In genomic region chr9:14997271-14998055, GRCm38 (mm10) we compare ENCODE assay signal across 18 mouse cellular contexts. TPM values are rescaled to one million over a fixed set of nuclear protein-coding genes. Genes with fewer than 3 reads are reported as not detected.
DNase-seq lines count a peak whose midpoint lies in the region.
"Had no signal": no experiment of that assay in that cellular context is flagged by ENCODE, and none has a peak within 500 bp of the region (broad histone marks: within the 10 kb centered on the region; RNA-seq: fewer than 3 reads in every experiment).

No protein-coding gene starts in this region.

- peak; percentile 78 for DNase-seq in heart, adult 11 months
- DNase-seq in heart, embryonic 10.5 days (ENCODE audit: low spot score) = no peak
- DNase-seq in left cerebral cortex, adult 18-20 months (ENCODE audit: low spot score in 2 of 2) = peak; percentile 45 to 58
- DNase-seq in left cerebral cortex, postnatal 4 days = no peak
- peak; percentile 61 for DNase-seq in right cerebral cortex, postnatal 25 days
- no peak for DNase-seq in right cerebral cortex, postnatal 14 days
- DNase-seq in urinary bladder, postnatal 36 days (ENCODE audit: low spot score in 2 of 2) = no peak
- DNase-seq: adrenal gland, postnatal 25 days; cerebellum, adult 8-10 months; heart, postnatal 4 days; spleen, adult 18-20 months; thymus, adult 18-20 months had no signal

- H3K4me1 ChIP-seq in heart, embryonic 10.5 days = no peaks in the 10 kb centered on the region
- H3K4me1 ChIP-seq: intestine, embryonic 15.5 days; kidney, embryonic 15.5 days; limb, embryonic 13.5 days; liver, embryonic 15.5 days; neural tube, embryonic 12.5 days had no signal

- H3K27me3 ChIP-seq in heart, embryonic 10.5 days (ENCODE audit: insufficient read depth, poor library complexity, severe bottlenecking) = no peaks in the 10 kb centered on the region
- H3K27me3 ChIP-seq: embryonic facial prominence, embryonic 13.5 days; intestine, embryonic 15.5 days; kidney, embryonic 15.5 days; limb, embryonic 13.5 days; liver, embryonic 15.5 days; neural tube, embryonic 12.5 days had no signal

- no peaks in the 10 kb centered on the region for H3K36me3 ChIP-seq in heart, embryonic 10.5 days
- H3K36me3 ChIP-seq: intestine, embryonic 15.5 days; kidney, embryonic 15.5 days; liver, embryonic 15.5 days had no signal

- 73% methylated on average over 11 of the region's 11 CpGs for WGBS in heart, embryonic 10.5 days

- no peak overlapping the region for H3K4me3 ChIP-seq in heart, embryonic 10.5 days
- H3K4me3 ChIP-seq: embryonic facial prominence, embryonic 13.5 days; intestine, embryonic 15.5 days; kidney, embryonic 15.5 days; limb, embryonic 13.5 days; liver, embryonic 15.5 days; neural tube, embryonic 12.5 days had no signal

- no peaks in the 10 kb centered on the region for H3K9me3 ChIP-seq in heart, embryonic 10.5 days
- H3K9me3 ChIP-seq: embryonic facial prominence, embryonic 13.5 days; intestine, embryonic 15.5 days; kidney, embryonic 15.5 days; limb, embryonic 13.5 days; liver, embryonic 15.5 days; neural tube, embryonic 12.5 days had no signal

- no peak overlapping the region for H3K27ac ChIP-seq in heart, embryonic 10.5 days
- H3K27ac ChIP-seq: embryonic facial prominence, embryonic 13.5 days; intestine, embryonic 15.5 days; kidney, embryonic 15.5 days; limb, embryonic 13.5 days; liver, embryonic 15.5 days; neural tube, embryonic 12.5 days had no signal

- intact Hi-C loops in left cerebral cortex, postnatal 4 days (cut with DNase I) = no loop called here

RNA-seq across cellular contexts. Expression of gene Panx1, which starts 47.8 kb away (rescaled TPM):
- 26.9 and 43.7 TPM in 2 replicates for polyA plus RNA-seq in heart, embryonic 10.5 days (2016; fragmentation: Nextera tagmentation; extraction: Ambion mirVana)
- 10 to 100 TPM; 26.4 to 28.6 TPM for total RNA-seq in left cerebral cortex, adult 18-20 months (2021)
- 100 to 1,000 TPM; 131 to 140 TPM for total RNA-seq in left cerebral cortex, postnatal 4 days (2021)

Comparison
In these comparisons a context has a peak if more than half of its experiments do, and no peak if none do; other contexts are left out.
1. DNase-seq: peak in heart, adult 11 months (single experiment), left cerebral cortex, adult 18-20 months (2 of 2) and right cerebral cortex, postnatal 25 days (single experiment); none in heart, embryonic 10.5 days (single experiment), left cerebral cortex, postnatal 4 days (single experiment), right cerebral cortex, postnatal 14 days (single experiment) and urinary bladder, postnatal 36 days (0 of 2).
2. RNA of gene Panx1, which starts 47.8 kb away (total RNA-seq): 131 to 140 TPM in left cerebral cortex, postnatal 4 days; 26.4 to 28.6 TPM in left cerebral cortex, adult 18-20 months; every median in the first group is over 4 times any median in the second.